ENCODE assay signal across 15 mouse cellular contexts in genomic region chr13:15681530-15681929, GRCm38 (mm10).
"Had no signal": no experiment of that assay in that cellular context is flagged by ENCODE, and none has a peak within 500 bp of the region (broad histone marks: within the 10 kb centered on the region; RNA-seq: fewer than 3 reads in every experiment).

No protein-coding gene starts in this region.

- H3K27me3 ChIP-seq: neural tube, embryonic 15.5 days; stomach, embryonic 15.5 days had no signal

- H3K9ac ChIP-seq: neural tube, embryonic 15.5 days; stomach, embryonic 15.5 days had no signal

- H3K4me2 ChIP-seq: neural tube, embryonic 15.5 days; stomach, embryonic 15.5 days had no signal

- H3K9me3 ChIP-seq: neural tube, embryonic 15.5 days; stomach, embryonic 15.5 days had no signal

- DNase-seq: retina, postnatal 1 day; right cerebral cortex, adult 18-20 months; right cerebral cortex, postnatal 14 days; right cerebral cortex, postnatal 25 days; right cerebral cortex, postnatal 4 days; spleen, adult 18-20 months; thymus, adult 18-20 months; thymus, adult 2 months; thymus, postnatal 14 days; thymus, postnatal 25 days; thymus, postnatal 36 days; thymus, postnatal 4 days had no signal

- H3K27ac ChIP-seq: neural tube, embryonic 15.5 days; stomach, embryonic 15.5 days; stomach, postnatal 0 days had no signal

- H3K4me1 ChIP-seq: neural tube, embryonic 15.5 days; stomach, embryonic 15.5 days had no signal

- H3K36me3 ChIP-seq: neural tube, embryonic 15.5 days; stomach, embryonic 15.5 days had no signal

- H3K4me3 ChIP-seq: neural tube, embryonic 15.5 days; stomach, embryonic 15.5 days had no signal
